Mouse (Mus musculus) hindbrain, embryonic 10.5 days (tissue): ENCODE results near the gene Ephb1. TPM values are rescaled to one million over a fixed set of nuclear protein-coding genes. Genes with fewer than 3 reads are reported as not detected.

Source experiments
- DNase-seq: peaks from one replicate; pipeline ENCODE4 v3.0.0-alpha.2; 2017; ENCODE audit warnings: low spot score
- H3K27ac ChIP-seq: fragments of 300-500 bp; sonication (generic); 2 replicates; pipeline ENCODE4 v1.5.1; 2016; ENCODE audit warnings: mild to moderate bottlenecking, moderate library complexity
- H3K27me3 ChIP-seq: fragments of 300-500 bp; sonication (generic); 2 replicates; pipeline ENCODE4 v1.6.1; 2016; ENCODE audit warnings: mild to moderate bottlenecking; ENCODE audit not compliant: poor library complexity, insufficient read depth, severe bottlenecking
- H3K36me3 ChIP-seq: fragments of 300-500 bp; sonication (generic); 2 replicates; pipeline ENCODE4 v1.6.1; 2016; ENCODE audit warnings: mild to moderate bottlenecking, moderate library complexity
- H3K4me1 ChIP-seq: fragments of 300-500 bp; sonication (generic); replicated peaks from 2 replicates; pipeline ENCODE4 v1.6.1; 2016; ENCODE audit warnings: mild to moderate bottlenecking
- H3K4me3 ChIP-seq: fragments of 300-500 bp; sonication (generic); 2 replicates; pipeline ENCODE4 v1.5.1; 2016; ENCODE audit warnings: mild to moderate bottlenecking, moderate library complexity
- H3K9me3 ChIP-seq: fragments of 300-500 bp; sonication (generic); 2 replicates; pipeline ENCODE4 v1.6.1; 2016; ENCODE audit warnings: mild to moderate bottlenecking, moderate library complexity
- WGBS: fragments of 180-500 bp; shearing (Covaris S2); methylation state at CpG from one replicate; pipeline ENCODE4 v1.1.7; 2016; 5-methylcytosine and 5-hydroxymethylcytosine counted together
- polyA plus RNA-seq: library from polyadenylated mRNA; unstranded; fragments of >200 nt; fragmentation: Nextera tagmentation; extraction: Ambion mirVana; gene quantifications from 2 replicates; pipeline ENCODE4 v1.2.1, GENCODE M21; 2016

The Ephb1 gene
- polyA plus RNA-seq, 1 experiment from 2014 or later = 12.0 TPM

DNA sequence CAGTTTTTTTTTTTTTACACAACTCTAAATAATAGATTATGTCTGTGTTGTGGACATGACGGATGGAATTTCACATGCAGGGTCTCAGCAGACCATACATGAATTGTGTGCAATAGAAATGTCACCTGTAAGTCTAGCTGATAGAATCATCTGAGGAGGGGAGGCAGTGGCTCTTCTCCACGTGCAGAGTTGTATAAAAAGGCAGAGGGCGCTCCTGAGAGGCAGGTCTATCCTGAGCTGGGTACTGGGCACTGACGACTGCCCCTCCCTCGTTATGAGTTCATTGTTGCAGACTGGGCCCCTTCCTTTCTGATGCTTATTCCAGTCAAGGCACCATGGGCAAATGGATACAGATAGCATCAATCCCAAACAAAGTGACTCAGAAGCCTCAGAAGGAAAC, 318.4 kb downstream of the Ephb1 start:
- no peaks in the 10 kb centered on the region for H3K36me3 ChIP-seq
- H3K27me3 ChIP-seq = no peaks in the 10 kb centered on the region
- DNase-seq = no peak
- H3K4me3 ChIP-seq = no peak overlapping the region
- 79% methylated on average over 5 of the region's 5 CpGs for WGBS
- H3K9me3 ChIP-seq = no peaks in the 10 kb centered on the region
- no peak overlapping the region for H3K27ac ChIP-seq
- peaks cover 4% of the 10 kb centered on the region; the same call in 1 of the 2 replicates for H3K4me1 ChIP-seq

DNA sequence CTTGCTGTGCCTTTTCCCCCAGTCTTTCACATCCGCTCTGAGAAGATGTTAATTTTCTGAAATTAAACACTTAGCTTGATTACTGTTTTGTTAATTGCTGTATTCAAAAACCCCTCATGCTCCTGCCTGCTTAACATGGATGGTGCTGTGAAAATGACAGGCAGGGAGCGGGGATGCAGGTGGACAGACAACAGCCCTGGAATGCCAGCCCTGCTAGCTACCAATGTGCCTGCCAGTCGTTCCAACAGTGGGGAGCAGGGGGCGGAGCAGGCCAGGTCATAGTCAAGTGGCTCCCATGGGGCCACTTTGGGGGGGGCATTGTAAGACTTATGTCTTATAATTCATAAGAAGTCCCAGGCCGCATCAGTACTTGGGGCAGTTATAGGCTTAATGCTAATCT, 321.3 kb downstream of the Ephb1 start:
- Histone ChIP-seq H3K4me3 (no peak overlapping the region), H3K9me3 (no peaks in the 10 kb centered on the region), H3K27me3 (no peaks in the 10 kb centered on the region), H3K4me1 (peaks cover 8% of the 10 kb centered on the region), H3K36me3 (no peaks in the 10 kb centered on the region), H3K27ac (no peak overlapping the region)
- DNase-seq = no peak
- 74% methylated on average over 5 of the region's 5 CpGs for WGBS

GRCm38 (mm10) chr9:102032376-102032775, 322.1 kb downstream of the Ephb1 start:
- DNase-seq = no peak
- WGBS = 83% methylated on average over 8 of the region's 8 CpGs
- H3K27ac ChIP-seq = 0 out of 2 replicates have a peak overlapping the region, but pooled peaks have one; percentile 18
- H3K36me3 ChIP-seq = no peaks in the 10 kb centered on the region
- H3K4me3 ChIP-seq = no peak overlapping the region
- H3K27me3 ChIP-seq = no peaks in the 10 kb centered on the region
- no peaks in the 10 kb centered on the region for H3K9me3 ChIP-seq
- peaks cover 8% of the 10 kb centered on the region for H3K4me1 ChIP-seq

GRCm38 (mm10) chr9:102029661-102030060, 324.8 kb downstream of the Ephb1 start:
- H3K4me3 ChIP-seq = no peak overlapping the region
- 73% methylated on average over 7 of the region's 7 CpGs for WGBS
- H3K27ac ChIP-seq = no peak overlapping the region
- H3K4me1 ChIP-seq = peaks cover 8% of the 10 kb centered on the region
- no peaks in the 10 kb centered on the region for H3K9me3 ChIP-seq
- H3K36me3 ChIP-seq = no peaks in the 10 kb centered on the region
- DNase-seq = no peak
- no peaks in the 10 kb centered on the region for H3K27me3 ChIP-seq

GRCm38 (mm10) chr9:102026136-102026535, 328.4 kb downstream of the Ephb1 start:
- Histone ChIP-seq H3K27ac (no peak overlapping the region), H3K36me3 (no peaks in the 10 kb centered on the region), H3K4me3 (no peak overlapping the region), H3K4me1 (peaks cover 4% of the 10 kb centered on the region; the same call in 1 of the 2 replicates), H3K9me3 (no peaks in the 10 kb centered on the region), H3K27me3 (no peaks in the 10 kb centered on the region)
- no peak for DNase-seq
- WGBS = 62% methylated on average over 2 of the region's 2 CpGs

GRCm38 (mm10) chr9:102025141-102025540, 329.4 kb downstream of the Ephb1 start:
- no peaks in the 10 kb centered on the region for H3K9me3 ChIP-seq
- DNase-seq = no peak
- 90% methylated on average over 6 of the region's 6 CpGs for WGBS
- H3K27ac ChIP-seq = no peak overlapping the region
- no peaks in the 10 kb centered on the region for H3K36me3 ChIP-seq
- H3K4me1 ChIP-seq = peaks cover 4% of the 10 kb centered on the region; the same call in 1 of the 2 replicates
- no peak overlapping the region for H3K4me3 ChIP-seq
- H3K27me3 ChIP-seq = no peaks in the 10 kb centered on the region

GRCm38 (mm10) chr9:102015516-102015915, 339.0 kb downstream of the Ephb1 start:
- Histone ChIP-seq H3K36me3 (no peaks in the 10 kb centered on the region), H3K4me1 (no peaks in the 10 kb centered on the region), H3K4me3 (no peak overlapping the region), H3K27me3 (no peaks in the 10 kb centered on the region), H3K9me3 (peaks cover 10% of the 10 kb centered on the region), H3K27ac (no peak overlapping the region)
- no peak for DNase-seq

DNA sequence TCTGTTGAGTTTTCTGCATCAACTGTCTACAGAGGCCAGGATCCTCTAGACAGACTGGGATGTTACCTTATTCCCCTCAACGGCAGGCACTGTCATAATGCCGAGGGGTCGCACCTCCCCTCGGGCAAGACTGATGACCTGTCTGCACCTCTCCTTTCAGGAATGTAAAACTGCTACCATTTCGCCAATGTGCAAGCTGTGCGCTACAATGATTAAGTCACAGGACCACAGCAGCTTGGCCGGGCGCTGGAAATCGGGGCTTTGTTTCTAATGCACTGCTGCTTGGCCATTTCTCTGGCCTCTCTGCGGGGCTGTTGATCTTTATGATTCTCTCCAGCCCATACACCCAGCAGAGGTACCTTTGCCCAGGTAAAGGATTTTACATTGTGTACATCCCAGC, 346.8 kb downstream of the Ephb1 start:
- H3K4me1 ChIP-seq = 0 out of 2 replicates have a peak, but pooled peaks cover 7% of the 10 kb centered on the region
- no peak overlapping the region for H3K4me3 ChIP-seq
- WGBS = 89% methylated on average over 10 of the region's 10 CpGs
- H3K27me3 ChIP-seq = no peaks in the 10 kb centered on the region
- no peak overlapping the region for H3K27ac ChIP-seq
- H3K9me3 ChIP-seq = no peaks in the 10 kb centered on the region
- no peaks in the 10 kb centered on the region for H3K36me3 ChIP-seq
- DNase-seq = no peak

DNA sequence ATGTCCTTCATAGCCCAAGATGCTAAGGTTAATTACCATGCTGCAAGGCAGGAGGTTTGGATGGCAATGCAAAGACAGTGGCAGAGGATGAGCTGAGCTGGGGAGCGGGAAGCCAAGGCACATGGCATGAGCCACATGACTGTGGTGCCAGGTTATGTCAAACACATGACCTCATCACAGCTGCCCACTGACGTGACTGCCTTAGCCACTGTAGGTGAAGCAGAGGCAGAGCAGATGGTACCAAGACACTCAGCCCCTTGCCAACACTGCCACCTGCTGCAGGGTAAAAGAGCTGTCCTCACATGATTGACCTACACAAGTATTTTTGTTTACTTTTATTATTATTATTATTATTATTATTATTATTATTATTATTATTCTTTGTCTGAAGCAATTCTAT, 348.0 kb downstream of the Ephb1 start:
- 0 out of 2 replicates have a peak, but pooled peaks cover 7% of the 10 kb centered on the region for H3K4me1 ChIP-seq
- DNase-seq = peak; percentile 23
- no peak overlapping the region for H3K4me3 ChIP-seq
- WGBS = 76% methylated on average over 2 of the region's 2 CpGs
- H3K27me3 ChIP-seq = no peaks in the 10 kb centered on the region
- no peak overlapping the region for H3K27ac ChIP-seq
- H3K9me3 ChIP-seq = no peaks in the 10 kb centered on the region
- H3K36me3 ChIP-seq = no peaks in the 10 kb centered on the region

DNA sequence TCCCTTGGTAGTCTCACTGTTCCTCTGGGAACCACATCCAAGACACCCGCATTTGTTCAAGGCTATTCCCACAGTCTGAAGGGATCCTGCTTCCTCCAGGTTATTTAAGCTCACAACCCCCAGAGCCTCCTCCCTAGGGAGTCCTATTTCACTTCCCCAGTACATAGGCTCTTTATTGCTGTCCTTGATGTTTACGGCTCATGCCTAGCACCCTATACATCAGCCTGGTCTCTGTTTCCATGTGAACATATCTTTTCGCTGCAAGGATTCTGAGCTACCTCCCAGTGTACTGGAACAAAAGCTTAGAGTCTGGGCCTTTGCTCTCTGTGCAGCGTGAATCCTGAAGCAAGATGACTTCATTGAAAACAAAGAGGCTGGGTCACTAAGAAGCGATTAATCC, 351.6 kb downstream of the Ephb1 start:
- Histone ChIP-seq H3K27me3 (no peaks in the 10 kb centered on the region), H3K36me3 (peaks cover 9% of the 10 kb centered on the region; the same call in 1 of the 2 replicates), H3K4me1 (0 out of 2 replicates have a peak, but pooled peaks cover 7% of the 10 kb centered on the region), H3K27ac (no peak overlapping the region), H3K4me3 (no peak overlapping the region), H3K9me3 (no peaks in the 10 kb centered on the region)
- no peak for DNase-seq
- WGBS = 64% methylated on average over 5 of the region's 5 CpGs

DNA sequence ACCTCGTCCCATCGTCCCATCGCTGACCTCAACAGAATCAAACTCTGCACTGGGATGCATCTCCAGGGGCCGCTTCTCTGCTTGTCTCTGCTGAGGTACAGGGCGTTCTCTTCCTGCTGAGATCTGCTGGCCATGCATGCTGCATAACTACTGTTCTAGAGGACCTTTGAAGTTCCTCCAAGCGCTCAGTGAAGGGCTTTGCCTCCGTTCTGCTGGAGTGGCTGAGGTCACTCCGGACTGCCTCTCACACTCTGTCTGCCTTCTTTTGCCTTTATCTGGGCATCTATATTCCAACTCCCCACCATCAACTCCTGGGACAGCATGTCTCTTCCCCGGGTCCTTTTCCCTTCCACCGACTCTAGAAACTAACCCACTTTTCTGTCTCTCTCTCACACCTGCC, 352.3 kb downstream of the Ephb1 start:
- WGBS = 92% methylated on average over 10 of the region's 10 CpGs
- Histone ChIP-seq H3K36me3 (peaks cover 9% of the 10 kb centered on the region; the same call in 1 of the 2 replicates), H3K9me3 (no peaks in the 10 kb centered on the region), H3K4me3 (no peak overlapping the region), H3K27ac (no peak overlapping the region), H3K27me3 (no peaks in the 10 kb centered on the region), H3K4me1 (0 out of 2 replicates have a peak, but pooled peaks cover 7% of the 10 kb centered on the region)
- no peak for DNase-seq

DNA sequence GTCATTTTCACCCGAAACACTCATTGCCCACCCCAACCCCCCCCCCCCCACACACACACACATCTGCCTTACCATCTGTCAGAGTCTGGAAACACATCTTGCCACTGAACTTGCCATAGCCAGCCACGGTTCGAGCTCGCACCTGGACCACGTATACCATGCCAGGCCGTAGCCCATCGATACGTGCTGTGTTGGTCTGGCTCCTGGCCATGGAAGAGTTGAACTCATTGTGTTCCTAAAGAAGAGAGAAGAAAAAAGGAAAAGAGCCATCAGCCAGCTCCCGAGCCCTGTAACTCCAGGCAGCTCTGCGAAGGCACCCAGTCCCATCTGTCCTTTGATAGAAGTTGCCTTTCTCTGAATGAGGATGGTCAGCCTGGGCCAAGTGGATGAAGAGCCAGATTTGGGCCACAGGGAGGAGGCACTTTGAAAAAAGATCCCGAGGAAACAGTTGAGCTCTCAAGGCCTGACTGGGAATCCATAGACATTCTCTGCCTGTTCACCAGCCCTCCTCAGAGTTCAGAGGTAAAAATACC, 352.8 kb downstream of the Ephb1 start:
- Histone ChIP-seq H3K27ac (no peak overlapping the region), H3K9me3 (no peaks in the 10 kb centered on the region), H3K4me3 (no peak overlapping the region), H3K27me3 (no peaks in the 10 kb centered on the region), H3K4me1 (0 out of 2 replicates have a peak, but pooled peaks cover 9% of the 10 kb centered on the region), H3K36me3 (peaks cover 9% of the 10 kb centered on the region; the same call in 1 of the 2 replicates)
- DNase-seq = no peak
- WGBS = 95% methylated on average over 11 of the region's 11 CpGs

DNA sequence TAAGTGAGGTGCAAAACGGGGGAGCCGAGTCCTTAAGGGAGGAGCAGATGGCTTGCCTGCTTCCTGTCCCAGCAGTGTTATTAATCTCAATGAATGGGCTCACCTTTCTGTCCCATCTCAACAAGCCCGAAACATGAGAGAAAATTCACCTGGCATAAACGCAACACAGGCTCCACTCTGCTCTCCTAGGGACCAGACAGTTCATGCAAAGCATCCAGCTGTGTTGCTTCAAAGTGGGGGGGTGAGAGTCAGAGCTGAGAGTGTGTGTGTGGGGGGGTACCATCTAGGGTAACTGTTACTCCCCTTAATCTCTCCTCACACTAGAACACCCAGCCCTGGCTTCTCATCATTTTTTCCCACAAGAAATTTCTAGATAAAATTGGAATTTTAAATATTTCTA, 354.8 kb downstream of the Ephb1 start:
- DNase-seq = no peak
- no peaks in the 10 kb centered on the region for H3K27me3 ChIP-seq
- H3K4me3 ChIP-seq = no peak overlapping the region
- 0 out of 2 replicates have a peak, but pooled peaks cover 12% of the 10 kb centered on the region for H3K4me1 ChIP-seq
- H3K9me3 ChIP-seq = no peaks in the 10 kb centered on the region
- no peak overlapping the region for H3K27ac ChIP-seq
- whole genome bisulfite sequencing = 91% methylated on average over 4 of the region's 4 CpGs
- peaks cover 9% of the 10 kb centered on the region; the same call in 1 of the 2 replicates for H3K36me3 ChIP-seq
